Mouse (Mus musculus): ENCODE measurements at regions not wholly inside any gene's neighbourhood (a gene's known extent, or its start where the extent isn't known, plus 50 kb on each side); places are given as distances from the start of the nearest gene placed in this dataset.

GRCm38 (mm10) chr1:129001766-129002165, 271.3 kb upstream of the Thsd7b start:
- TF ChIP-seq POLR2A (IDR thresholded peaks at IDR 0.05; ENCODE audit: low read depth, low read length), result no peak
- no peak for TF ChIP-seq CTCF (IDR thresholded peaks at IDR 0.05; ENCODE audit: extremely low read depth, insufficient read length, insufficient replicate concordance, low read depth, low read length)

Measured in small intestine, adult 2 months (tissue).